Mouse (Mus musculus) lung, postnatal 10 days (tissue): ENCODE measurements at regions not wholly inside any gene's neighbourhood (a gene's known extent, or its start where the extent isn't known, plus 50 kb on each side); places are given as distances from the start of the nearest gene placed in this dataset.

Source experiments
- DNase-seq: peaks from one replicate; pipeline ENCODE4 v3.0.0; 2021

GRCm38 (mm10) chr3:35560425-35560824 is 193.5 kb upstream of the Atp11b start:
- no peak for DNase-seq

- no peak for DNase-seq
These were observed 179.5 kb upstream of the Atp11b start for GRCm38 (mm10) chr3:35574402-35574801.
